Mouse (Mus musculus) CH12.LX (cell line): ENCODE measurements around the gene 1110002E22Rik. TPM values are rescaled to one million over a fixed set of nuclear protein-coding genes. Genes with fewer than 3 reads are reported as not detected.

Experiments used
- DNase-seq: peaks from one replicate; pipeline ENCODE4 v3.0.0-alpha.2; 2013; ENCODE audit errors: extremely low read depth
- H3K27ac ChIP-seq: 2 replicates; pipeline ENCODE4 v1.5.1; 2012; ENCODE audit warnings: low read depth, mild to moderate bottlenecking, control low read depth, moderate library complexity; ENCODE audit not compliant: insufficient read depth
- H3K27me3 ChIP-seq: replicated peaks from 2 replicates; pipeline ENCODE3; 2012; ENCODE audit warnings: inconsistent platforms
- H3K36me3 ChIP-seq, 2 experiments: replicated peaks in 1 of 2; 2 replicates each; pipeline versions ENCODE3 to v1.6.1; 2012; ENCODE audit warnings: inconsistent platforms in 1 of 2, low read length in 1 of 2, mild to moderate bottlenecking in 1 of 2, mixed read lengths in 1 of 2, moderate library complexity in 1 of 2; ENCODE audit not compliant: control insufficient read depth in 1 of 2, insufficient read depth in 1 of 2
- H3K4me1 ChIP-seq, 2 experiments: 2 replicates each; pipeline ENCODE4 v1.6.1; 2012; ENCODE audit warnings: inconsistent platforms in 1 of 2, moderate library complexity in 1 of 2; ENCODE audit not compliant: insufficient read depth in 2 of 2, control insufficient read depth in 1 of 2
- H3K4me2 ChIP-seq: 2 replicates; pipeline ENCODE4 v1.6.1; 2012; ENCODE audit warnings: low read depth, mild to moderate bottlenecking, control low read depth; ENCODE audit not compliant: poor library complexity, insufficient read depth, severe bottlenecking
- H3K4me3 ChIP-seq, 3 experiments: fragments of 150-350 bp in 1 of 3; sonication (generic) in 1 of 3; replicated peaks in 1 of 3; 2 replicates each; pipeline versions ENCODE3 to v1.5.1; 2011 to 2012; ENCODE audit warnings: low read depth in 2 of 3, low read length in 2 of 3, mild to moderate bottlenecking in 2 of 3, moderate library complexity in 2 of 3, control low read depth in 1 of 3, improper control_type of control experiment in 1 of 3, inconsistent platforms in 1 of 3, mixed read lengths in 1 of 3; ENCODE audit not compliant: poor library complexity in 1 of 3
- H3K79me2 ChIP-seq: replicated peaks from 2 replicates; pipeline ENCODE4 v1.6.1; 2012; ENCODE audit warnings: mild to moderate bottlenecking, moderate library complexity; ENCODE audit not compliant: control insufficient read depth, poor library complexity, insufficient read depth, severe bottlenecking; ENCODE audit errors: extremely low read depth
- H3K9ac ChIP-seq: 2 replicates; pipeline ENCODE4 v1.6.1; 2012; ENCODE audit warnings: low read depth, mild to moderate bottlenecking, control low read depth, moderate library complexity; ENCODE audit not compliant: insufficient read depth
- H3K9me3 ChIP-seq: replicated peaks from 2 replicates; pipeline ENCODE3; 2012; ENCODE audit warnings: low read length, inconsistent platforms, mixed read lengths
- BHLHE40 ChIP-seq: IDR thresholded peaks from 2 replicates; pipeline ENCODE4 v1.6.1; 2011; ENCODE audit warnings: mild to moderate bottlenecking, low read depth, low read length, improper control_type of control experiment
- CHD2 ChIP-seq: IDR thresholded peaks from 2 replicates; pipeline ENCODE4 v1.6.1; 2011; ENCODE audit warnings: low read length, improper control_type of control experiment
- CTCF ChIP-seq, 2 experiments: IDR thresholded peaks in 1 of 2; conservative IDR thresholded peaks in 1 of 2; 2 replicates each; pipeline ENCODE4 v1.5.1; 2011 to 2012; ENCODE audit warnings: low read depth in 2 of 2, low read length in 2 of 2, improper control_type of control experiment in 1 of 2, inconsistent platforms in 1 of 2, mild to moderate bottlenecking in 1 of 2, moderate library complexity in 1 of 2
- HCFC1 ChIP-seq: IDR thresholded peaks from 2 replicates; pipeline ENCODE4 v1.6.1; 2012; ENCODE audit warnings: low read depth, mild to moderate bottlenecking, inconsistent platforms, low read length, improper control_type of control experiment
- JUN ChIP-seq: IDR thresholded peaks from 2 replicates; pipeline ENCODE4 v1.6.1; 2011; ENCODE audit warnings: low read depth, mild to moderate bottlenecking, low read length, improper control_type of control experiment, moderate library complexity; ENCODE audit not compliant: insufficient read depth
- JUND ChIP-seq: conservative IDR thresholded peaks from 2 replicates; pipeline ENCODE4 v1.6.1; 2011; ENCODE audit warnings: low read depth, low read length, improper control_type of control experiment
- KAT2A ChIP-seq: IDR thresholded peaks from 2 replicates; pipeline ENCODE4 v1.6.1; 2012; ENCODE audit warnings: low read length, improper control_type of control experiment, inconsistent platforms; ENCODE audit not compliant: insufficient replicate concordance
- MAX ChIP-seq: IDR thresholded peaks from 2 replicates; pipeline ENCODE4 v1.6.1; 2011; ENCODE audit warnings: low read length, improper control_type of control experiment
- MAZ ChIP-seq: IDR thresholded peaks from 2 replicates; pipeline ENCODE4 v1.6.1; 2012; ENCODE audit warnings: low read depth, mild to moderate bottlenecking, inconsistent platforms, low read length, improper control_type of control experiment, moderate library complexity
- MXI1 ChIP-seq: IDR thresholded peaks from 2 replicates; pipeline ENCODE4 v1.6.1; 2011; ENCODE audit warnings: mild to moderate bottlenecking, low read depth, low read length, improper control_type of control experiment
- MYC ChIP-seq: IDR thresholded peaks from 2 replicates; pipeline ENCODE4 v1.6.1; 2011; ENCODE audit warnings: low read depth, mild to moderate bottlenecking, improper control_type of control experiment, low read length
- NELFE ChIP-seq: IDR thresholded peaks from 2 replicates; pipeline ENCODE4 v1.6.1; 2011; ENCODE audit warnings: low read depth, low read length, improper control_type of control experiment
- POLR2A ChIP-seq: IDR thresholded peaks from 2 replicates; pipeline ENCODE4 v1.6.1; 2011; ENCODE audit warnings: low read depth, mild to moderate bottlenecking, improper control_type of control experiment, low read length
- POLR2AphosphoS2 ChIP-seq: IDR thresholded peaks from 2 replicates; pipeline ENCODE4 v1.6.1; 2011; ENCODE audit warnings: low read depth, low read length, improper control_type of control experiment
- RAD21 ChIP-seq: IDR thresholded peaks from 2 replicates; pipeline ENCODE4 v1.6.1; 2011; ENCODE audit warnings: low read depth, mild to moderate bottlenecking, low read length, improper control_type of control experiment, moderate library complexity
- TBP ChIP-seq: conservative IDR thresholded peaks from 2 replicates; pipeline ENCODE4 v1.6.1; 2011; ENCODE audit warnings: low read depth, low read length, improper control_type of control experiment
- TCF12 ChIP-seq: IDR thresholded peaks from 2 replicates; pipeline ENCODE4 v1.6.1; 2014; ENCODE audit warnings: low read depth, mild to moderate bottlenecking, inconsistent platforms, low read length, improper control_type of control experiment
- USF1 ChIP-seq: IDR thresholded peaks from 2 replicates; pipeline ENCODE4 v1.6.1; 2014; ENCODE audit warnings: low read depth, mild to moderate bottlenecking, inconsistent platforms, low read length, improper control_type of control experiment
- USF2 ChIP-seq: conservative IDR thresholded peaks from 2 replicates; pipeline ENCODE4 v1.6.1; 2011; ENCODE audit warnings: low read depth, low read length, improper control_type of control experiment
- ZMIZ1 ChIP-seq: IDR thresholded peaks from 2 replicates; pipeline ENCODE4 v1.6.1; 2012; ENCODE audit warnings: low read depth, mild to moderate bottlenecking, inconsistent platforms, low read length, improper control_type of control experiment
- ZNF384 ChIP-seq: IDR thresholded peaks from 2 replicates; pipeline ENCODE4 v1.6.1; 2012; ENCODE audit warnings: low read depth, low read length, improper control_type of control experiment, inconsistent platforms
- dilution Hi-C: fragments of 300-500 bp; cut with MboI; formaldehyde crosslinking; loops from 2 replicates; pipeline ENCODE4 v1.14.3; 2020; ENCODE audit warnings: low sequenced_read_pairs; ENCODE audit not compliant: extremely low pct_unique_long_range_greater_than_20kb, extremely low pct_ligation_motif_present
- in situ Hi-C: fragments of 300-500 bp; cut with MboI; formaldehyde crosslinking; loops from 3 replicates; pipeline ENCODE4 v1.14.3; 2019; ENCODE audit warnings: low sequenced_read_pairs, low pct_ligation_motif_present, low pct_unique_long_range_greater_than_20kb, mixed read lengths
- polyA plus RNA-seq: library from polyadenylated mRNA; unstranded; fragments of >175 nt; gene quantifications from 2 replicates; pipeline ENCODE4 v1.2.1, GENCODE M21; 2012; ENCODE audit warnings: low read depth; ENCODE audit not compliant: insufficient read length
- total RNA-seq, 2 experiments: library from RNA; depleted of rRNA; stranded (reverse); fragments of 300-350 nt in 1 of 2; fragments of >200 nt in 1 of 2; gene quantifications; 2 replicates each; pipeline ENCODE4 v1.2.3; 2012 to 2014

The 1110002E22Rik gene
- total and polyA plus RNA-seq, 3 experiments, result 0.66 to 2.3 (median 2.0) TPM

GRCm38 (mm10) chr3:138050772-138051171 lies 14.1 kb upstream of the 1110002E22Rik start:
- H3K36me3 ChIP-seq, result no peaks in the 10 kb centered on the region
- H3K4me2 ChIP-seq, result no peak overlapping the region
- H3K4me3 ChIP-seq, result no peak overlapping the region
- no peak overlapping the region for H3K27ac ChIP-seq
- no peaks in the 10 kb centered on the region for H3K27me3 ChIP-seq
- peaks cover 0 to 10% of the 10 kb centered on the region in 2 experiments; a peak in 2 of 4 replicates for H3K4me1 ChIP-seq
- H3K9ac ChIP-seq, result no peak overlapping the region
- in situ Hi-C loops, result no loop called here
- H3K9me3 ChIP-seq, result no peaks in the 10 kb centered on the region
- no peak for DNase-seq
- H3K79me2 ChIP-seq, result no peaks in the 10 kb centered on the region
- TF ChIP-seq JUN, result no peak
- TF ChIP-seq HCFC1, result no peak
- no peak for TF ChIP-seq RAD21
- no peak for TF ChIP-seq TCF12
- no peak for TF ChIP-seq POLR2A
- TF ChIP-seq MAX, result no peak
- no peak for TF ChIP-seq USF1
- TF ChIP-seq MAZ, result no peak
- TF ChIP-seq, all 38 proteins: peak for 0
- dilution Hi-C loops, result no loop called here

GRCm38 (mm10) chr3:138051431-138051830 lies 13.4 kb upstream of the 1110002E22Rik start:
- no peak overlapping the region for H3K27ac ChIP-seq
- TF ChIP-seq MXI1, result no peak
- no peak for TF ChIP-seq POLR2AphosphoS2
- TF ChIP-seq CHD2, result no peak
- no peak for TF ChIP-seq JUND
- no peak for TF ChIP-seq USF2
- TF ChIP-seq POLR2A, result no peak
- no peak for TF ChIP-seq TCF12
- TF ChIP-seq ZNF384, result no peak
- no peak for TF ChIP-seq JUN
- no peak for TF ChIP-seq ZMIZ1
- no peak for TF ChIP-seq TBP
- no peak for TF ChIP-seq KAT2A
- no peak for TF ChIP-seq NELFE
- no peak for TF ChIP-seq MYC
- no peak for TF ChIP-seq BHLHE40
- TF ChIP-seq CTCF (conservative IDR thresholded peaks at IDR 0.05 in 1 of 2, IDR thresholded peaks at IDR 0.05 in 1 of 2; ENCODE audit: low read depth in 2 of 2, low read length in 2 of 2), result no peak
- TF ChIP-seq, all 38 proteins: peak for 0
- H3K9me3 ChIP-seq, result no peaks in the 10 kb centered on the region
- no peaks in the 10 kb centered on the region for H3K27me3 ChIP-seq
- peaks cover 0 to 10% of the 10 kb centered on the region in 2 experiments; a peak in 2 of 4 replicates for H3K4me1 ChIP-seq
- H3K9ac ChIP-seq, result no peak overlapping the region
- in situ Hi-C loops (no loop called here), dilution Hi-C loops (no loop called here)
- no peak overlapping the region for H3K4me3 ChIP-seq
- no peak overlapping the region for H3K4me2 ChIP-seq
- no peak for DNase-seq
- H3K79me2 ChIP-seq, result no peaks in the 10 kb centered on the region
- H3K36me3 ChIP-seq, result no peaks in the 10 kb centered on the region
